In genomic region chr16:45407645-45408400, GRCm38 (mm10) we compare ENCODE assay signal across 8 mouse cellular contexts. TPM values are rescaled to one million over a fixed set of nuclear protein-coding genes. Genes with fewer than 3 reads are reported as not detected.
DNase-seq lines count a peak whose midpoint lies in the region; ATAC-seq and TF ChIP-seq lines count a peak whose summit lies in the region.

No protein-coding gene starts in this region.

- TF ChIP-seq EP300 in liver, postnatal 0 days (IDR thresholded peaks at IDR 0.05; ENCODE audit: low read depth), result no peak

- H3K9ac ChIP-seq in forebrain, postnatal 0 days, result peak overlapping the region; percentile 87
- H3K9ac ChIP-seq in liver, postnatal 0 days (replicated peaks), result no peak overlapping the region

- no peaks in the 10 kb centered on the region for H3K4me1 ChIP-seq in forebrain, postnatal 0 days (ENCODE audit: insufficient read depth)
- H3K4me1 ChIP-seq in liver, postnatal 0 days (ENCODE audit: insufficient read depth), result peaks cover 8% of the 10 kb centered on the region; the same call in 1 of the 2 replicates

- no peaks in the 10 kb centered on the region for H3K36me3 ChIP-seq in forebrain, postnatal 0 days (ENCODE audit: insufficient read depth)
- H3K36me3 ChIP-seq in liver, postnatal 0 days (replicated peaks; ENCODE audit: insufficient read depth, low read length), result no peaks in the 10 kb centered on the region

- no peaks in the 10 kb centered on the region for H3K27me3 ChIP-seq in forebrain, postnatal 0 days (ENCODE audit: insufficient read depth, low read length)
- no peaks in the 10 kb centered on the region for H3K27me3 ChIP-seq in liver, postnatal 0 days (ENCODE audit: insufficient read depth, low read length)

- ATAC-seq in frontal cortex, adult (ENCODE audit: low TSS enrichment), result peak; percentile 28
- ATAC-seq in forebrain, postnatal 0 days, result peak; percentile 1; the same call in 1 of the 2 replicates
- no peak for ATAC-seq in liver, postnatal 0 days

- peak overlapping the region; percentile 44 for H3K4me2 ChIP-seq in forebrain, postnatal 0 days (ENCODE audit: low read depth)
- H3K4me2 ChIP-seq in liver, postnatal 0 days (ENCODE audit: low read depth, low read length), result peak overlapping the region; percentile 67

- TF ChIP-seq CTCF in forebrain, postnatal 0 days (IDR thresholded peaks at IDR 0.05; ENCODE audit: low read depth), result no peak
- no peak for TF ChIP-seq CTCF in liver, postnatal 0 days (IDR thresholded peaks at IDR 0.05; ENCODE audit: low read depth)

- H3K4me3 ChIP-seq in forebrain, postnatal 0 days (ENCODE audit: low read depth, low read length), result peak overlapping the region; percentile 59
- H3K4me3 ChIP-seq in liver, postnatal 0 days (ENCODE audit: low read depth, low read length), result peak overlapping the region; percentile 34; the same call in 1 of the 2 replicates

- no peak for DNase-seq in frontal cortex, postnatal 25 days (ENCODE audit: low spot score in 2 of 2)
- peak; percentile 51 for DNase-seq in A20 (ENCODE audit: low read depth, low spot score)
- no peak for DNase-seq in forebrain, postnatal 0 days
- no peak for DNase-seq in liver, postnatal 0 days
- DNase-seq in gastrocnemius, adult 18-20 months (ENCODE audit: low spot score), result no peak
- no peak for DNase-seq in adrenal gland, postnatal 25 days
- DNase-seq in layer of hippocampus, adult 9-10 months (ENCODE audit: low spot score), result no peak

- H3K9me3 ChIP-seq in forebrain, postnatal 0 days (ENCODE audit: low read length), result no peaks in the 10 kb centered on the region
- H3K9me3 ChIP-seq in liver, postnatal 0 days (ENCODE audit: low read length), result no peaks in the 10 kb centered on the region

- H3K27ac ChIP-seq in forebrain, postnatal 0 days (ENCODE audit: low read depth, low read length), result peak overlapping the region; percentile 99
- no peak overlapping the region for H3K27ac ChIP-seq in liver, postnatal 0 days (ENCODE audit: low read depth)

- WGBS in forebrain, postnatal 0 days, result 13% methylated on average over 9 of the region's 9 CpGs
- WGBS in liver, postnatal 0 days (ENCODE audit: insufficient replicate concordance), result 46% methylated on average over 9 of the region's 9 CpGs

RNA-seq across cellular contexts. Expression of gene Cd200, which starts 1.0 kb away (rescaled TPM):
- 312 and 318 TPM in 2 replicates for total RNA-seq in forebrain, postnatal 0 days (2014; rRNA removed)
- polyA plus RNA-seq in forebrain, postnatal 0 days (2015; fragmentation: Nextera tagmentation; extraction: Ambion mirVana), result 433 and 445 TPM in 2 replicates
- polyA plus RNA-seq in liver, postnatal 0 days (2015; fragmentation: Nextera tagmentation; extraction: Ambion mirVana), result 3.2 and 4.3 TPM in 2 replicates
- 10 to 100 TPM; 11.3 to 18.1 TPM for total RNA-seq in gastrocnemius, adult 18-20 months (2021)
- 40.1 and 54.1 TPM in 2 replicates for total RNA-seq in adrenal gland, postnatal 25 days (2021)
